Mouse (Mus musculus) heart, adult 18-20 months (tissue): ENCODE data around the gene Nufip2. TPM values are rescaled to one million over a fixed set of nuclear protein-coding genes. Genes with fewer than 3 reads are reported as not detected.
"Not testable (repeated sequence)": the region's sequence is repeated elsewhere in the genome, so short reads cannot be mapped to it uniquely, and the experiment has no call there.

ENCODE experiments used
- DNase-seq, 2 experiments: peaks; one replicate each; pipeline ENCODE4 v3.0.0; 2021 to 2022; ENCODE audit warnings: mixed read lengths in 1 of 2
- total RNA-seq, 2 experiments: library from RNA; stranded (reverse); gene quantifications; 2 replicates each; pipeline ENCODE4 v1.2.3; 2021

Nufip2 gene
- total RNA-seq, 2 experiments from 2014 or later: 47.0 to 47.9 TPM

DNA sequence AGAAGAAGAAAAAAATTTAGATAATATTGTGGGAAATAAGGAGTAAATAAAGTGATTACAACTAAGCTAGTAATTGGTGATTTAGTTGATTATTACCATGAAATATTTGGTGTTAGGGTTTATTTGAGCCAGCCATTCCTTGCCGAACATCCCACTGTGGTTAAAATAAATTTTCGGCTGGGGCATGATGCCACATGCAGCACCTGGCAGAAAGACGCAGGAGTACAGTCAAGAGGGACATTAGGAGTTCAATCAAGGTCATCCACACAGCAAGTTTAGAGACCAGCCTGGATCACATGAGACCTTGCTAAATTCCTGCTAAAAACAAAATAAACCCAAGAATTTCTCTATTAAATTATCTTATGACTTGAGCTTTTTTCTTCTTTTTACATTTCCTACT is 23.1 kb downstream of the Nufip2 start:
- DNase-seq: peak; percentile 27 to 35

DNA sequence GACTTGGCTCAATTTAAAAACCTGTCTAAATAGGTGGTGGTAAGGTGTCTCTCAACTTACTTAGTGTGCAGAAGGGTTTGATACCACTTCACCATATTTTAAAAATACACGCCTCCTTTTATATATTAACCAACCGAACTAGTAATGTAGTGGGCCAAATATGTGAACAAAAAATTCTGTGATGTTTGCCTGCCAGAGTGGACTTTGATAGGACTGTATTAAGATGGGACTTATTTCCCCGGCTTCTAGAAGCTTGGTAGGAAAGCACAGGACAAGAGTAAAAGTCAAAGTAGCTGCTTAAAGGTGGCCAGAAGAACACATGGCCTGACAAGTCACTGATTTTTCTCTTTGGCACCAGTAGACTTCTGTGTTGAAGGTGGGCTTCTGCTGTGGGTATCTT is 27.8 kb downstream of the Nufip2 start:
- DNase-seq: no peak

DNA sequence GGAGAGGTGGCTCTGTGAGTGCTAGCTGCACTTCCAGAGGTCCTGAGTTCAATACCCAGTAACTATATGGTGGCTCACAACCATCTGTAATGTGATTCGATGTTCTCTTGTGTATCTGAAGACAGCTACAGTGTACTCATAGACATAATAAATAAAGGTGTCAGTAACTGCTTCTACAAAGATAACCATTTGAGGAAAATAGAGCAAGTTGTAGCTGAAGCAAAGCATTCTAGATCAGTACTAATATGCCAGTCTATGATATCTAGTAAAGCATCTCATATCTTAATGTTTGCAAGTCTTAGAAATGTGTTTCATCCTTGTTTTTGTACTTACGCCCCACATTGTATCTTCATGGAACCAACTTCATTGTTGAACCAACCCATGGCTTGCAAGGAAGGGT is 33.1 kb downstream of the Nufip2 start:
- no peak for DNase-seq

DNA sequence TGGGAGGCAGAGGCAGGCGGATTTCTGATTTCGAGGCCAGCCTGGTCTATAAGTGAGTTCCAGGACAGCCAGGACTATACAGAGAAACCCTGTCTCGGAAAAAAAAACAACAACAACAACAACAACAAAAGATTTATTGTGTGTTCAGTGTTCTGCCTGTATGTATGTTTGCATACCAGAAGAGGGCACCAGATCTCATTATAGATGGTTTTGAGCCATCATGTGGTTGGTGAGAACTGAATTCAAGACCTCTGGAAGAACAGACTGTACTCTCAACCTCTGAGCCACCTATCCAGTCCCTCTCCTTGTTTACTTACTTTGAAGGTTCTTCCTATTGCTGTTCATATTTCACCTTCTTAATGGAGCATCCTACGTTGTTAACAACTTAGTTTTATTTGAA is 35.4 kb downstream of the Nufip2 start:
- DNase-seq: no peak

DNA sequence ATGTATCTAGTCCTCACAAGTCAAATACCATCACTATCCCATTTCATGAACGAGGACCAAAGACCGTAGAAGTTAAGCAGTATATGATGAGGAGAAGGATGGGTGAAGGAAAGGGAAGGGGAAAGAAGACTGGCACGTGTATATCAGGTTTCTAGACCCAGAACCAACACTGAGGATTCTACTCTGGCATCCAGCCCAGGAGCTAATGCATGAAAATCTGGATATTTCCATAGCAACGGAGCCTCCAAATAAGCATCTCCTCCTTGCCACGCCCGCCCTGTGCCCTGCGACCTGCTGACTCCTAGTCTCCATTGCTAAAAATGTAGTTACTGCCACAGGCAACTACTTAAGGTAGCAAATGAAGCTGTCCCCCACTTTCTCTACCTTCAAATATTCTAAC is 38.8 kb downstream of the Nufip2 start:
- no peak for DNase-seq

DNA sequence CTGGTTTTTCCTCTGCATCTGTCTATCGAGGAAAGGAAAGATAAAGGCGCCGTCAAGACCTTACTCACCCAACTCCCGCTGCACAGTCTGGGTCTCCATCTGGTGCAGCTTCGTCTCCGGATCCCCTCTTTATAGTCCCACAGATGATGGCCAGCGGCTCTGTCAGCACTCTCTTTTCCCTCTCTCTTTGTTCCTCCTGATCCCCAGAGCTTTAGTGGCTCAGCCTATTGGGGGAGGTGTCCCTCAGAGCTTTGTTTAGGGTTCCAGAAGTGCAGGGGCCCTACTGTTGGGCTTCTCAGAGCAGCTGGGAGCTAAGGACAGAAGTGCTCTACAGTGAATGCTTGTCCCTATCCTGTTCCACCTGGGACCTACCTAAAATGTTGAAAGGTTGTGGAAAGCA is 39.2 kb downstream of the Nufip2 start, which contains the start of gene Cryba1:
TSS of gene Cryba1 (minus strand) at position 101 of the 400 bp plus-strand sequence.
- no peak for DNase-seq

DNA sequence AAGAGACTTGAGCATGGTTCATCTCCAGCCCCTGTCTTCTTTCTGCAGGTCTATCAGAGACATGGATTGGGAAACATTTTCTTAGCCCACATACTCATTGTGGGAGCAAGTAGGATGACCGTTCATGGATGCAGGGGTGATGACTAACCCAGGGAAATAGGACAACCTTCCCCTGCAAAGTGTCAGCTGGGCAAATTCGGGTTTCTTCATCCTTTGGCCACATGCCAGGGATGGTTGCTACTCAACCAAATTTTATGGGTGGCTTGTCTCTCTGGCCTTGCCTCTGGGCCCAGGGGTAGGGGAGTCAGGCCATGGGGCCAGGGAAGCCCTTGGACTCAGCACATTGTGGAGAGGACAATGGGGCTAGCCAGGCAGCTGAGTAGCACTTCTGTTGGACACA is 42.6 kb downstream of the Nufip2 start:
- no peak for DNase-seq

DNA sequence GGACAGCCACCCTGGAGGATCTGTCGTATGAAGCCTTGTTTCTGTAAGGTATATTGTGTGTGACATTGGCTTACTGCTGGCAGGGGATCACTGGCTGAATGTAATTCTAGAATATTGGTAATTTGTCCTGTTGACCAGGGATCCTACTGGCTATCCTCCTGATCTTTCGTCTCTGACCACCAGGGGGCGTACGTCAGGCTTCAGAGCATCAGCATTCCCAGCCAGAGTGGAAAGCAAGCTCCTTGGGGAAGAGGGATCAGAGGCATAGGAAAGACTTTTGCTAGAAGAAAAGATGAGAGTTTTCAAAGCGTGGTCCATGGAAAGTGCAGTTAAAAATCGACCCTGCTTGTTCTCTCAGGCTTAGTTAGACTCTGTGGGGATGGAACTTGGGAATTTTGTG is 51.3 kb downstream of the Nufip2 start:
- DNase-seq: peak; percentile 82 to 94

DNA sequence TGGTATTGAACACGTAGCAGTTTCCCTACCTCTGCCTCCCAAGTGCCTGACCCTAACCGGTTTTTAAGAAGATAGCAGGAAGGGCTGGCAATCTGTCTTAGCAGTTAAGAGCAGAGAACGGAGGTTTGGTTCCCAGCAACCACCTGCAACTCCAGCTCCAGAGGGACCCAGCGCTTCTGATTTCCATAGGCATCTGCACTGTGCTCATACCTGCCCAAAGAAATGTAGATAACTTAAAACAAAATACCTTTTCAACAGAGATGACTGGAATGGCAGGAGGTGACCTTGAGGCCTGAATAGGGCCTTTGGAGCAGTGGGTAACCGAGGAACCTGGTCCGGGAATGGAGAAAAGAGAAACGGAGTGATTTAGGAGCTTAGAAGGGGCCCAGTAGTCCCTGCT is 52.6 kb downstream of the Nufip2 start:
- DNase-seq: no peak

DNA sequence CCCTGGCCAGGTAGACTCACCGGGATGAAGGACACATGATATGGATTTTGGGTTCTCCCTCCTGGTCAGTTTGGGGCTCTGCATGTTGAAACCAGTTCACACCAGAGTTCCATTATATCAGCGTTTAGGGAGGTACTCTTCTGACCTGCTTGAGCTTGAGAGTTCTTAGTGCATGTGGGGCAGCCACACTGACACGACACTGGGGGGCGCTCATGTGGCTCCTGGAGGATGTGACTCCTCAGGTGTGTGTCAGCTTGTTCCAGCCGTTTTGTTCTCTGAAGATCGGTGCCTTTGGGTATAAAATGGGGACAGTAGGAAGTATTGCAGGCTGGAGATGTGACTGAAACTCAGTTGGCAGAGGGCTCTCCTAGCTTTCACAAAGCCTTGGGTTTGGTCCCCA is 58.0 kb downstream of the Nufip2 start:
- peak; percentile 9 to 35 for DNase-seq

DNA sequence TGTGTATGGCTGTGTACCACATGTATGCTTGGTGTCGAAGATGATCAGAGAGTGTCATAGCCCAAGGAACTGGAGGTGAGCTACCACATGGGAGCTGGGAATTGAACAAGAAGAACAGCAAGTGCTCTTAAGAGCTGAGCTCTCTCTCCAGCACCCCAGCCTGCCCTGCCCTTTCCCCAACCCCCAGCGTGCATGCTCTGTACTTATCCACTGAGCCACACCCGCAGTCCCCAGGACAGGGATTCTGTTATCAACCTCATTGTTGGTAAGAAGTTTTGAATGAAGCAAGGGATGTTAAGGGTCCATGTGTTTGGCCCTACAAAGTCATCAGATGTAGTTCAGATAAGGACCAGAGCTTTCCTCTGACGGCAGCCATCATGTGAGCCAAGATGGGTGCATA is 60.7 kb downstream of the Nufip2 start:
- no peak for DNase-seq

DNA sequence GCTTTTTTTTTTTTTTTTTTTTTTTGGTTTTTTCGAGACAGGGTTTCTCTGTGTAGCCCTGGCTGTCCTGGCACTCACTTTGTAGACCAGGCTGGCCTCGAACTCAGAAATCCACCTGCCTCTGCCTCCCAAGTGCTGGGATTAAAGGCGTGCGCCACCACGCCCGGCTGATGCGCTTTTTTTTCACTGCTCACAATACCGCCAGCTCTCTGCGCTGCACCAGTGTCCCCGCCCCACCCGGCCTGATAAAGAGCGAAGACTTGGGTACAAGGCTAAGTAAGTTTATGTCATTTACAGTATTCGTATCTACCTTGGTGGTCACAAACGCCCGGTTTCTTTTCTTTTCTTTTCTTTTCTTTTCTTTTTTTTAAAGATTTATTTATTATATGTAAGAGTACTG is 61.1 kb downstream of the Nufip2 start:
- not testable (repeated sequence) for DNase-seq

DNA sequence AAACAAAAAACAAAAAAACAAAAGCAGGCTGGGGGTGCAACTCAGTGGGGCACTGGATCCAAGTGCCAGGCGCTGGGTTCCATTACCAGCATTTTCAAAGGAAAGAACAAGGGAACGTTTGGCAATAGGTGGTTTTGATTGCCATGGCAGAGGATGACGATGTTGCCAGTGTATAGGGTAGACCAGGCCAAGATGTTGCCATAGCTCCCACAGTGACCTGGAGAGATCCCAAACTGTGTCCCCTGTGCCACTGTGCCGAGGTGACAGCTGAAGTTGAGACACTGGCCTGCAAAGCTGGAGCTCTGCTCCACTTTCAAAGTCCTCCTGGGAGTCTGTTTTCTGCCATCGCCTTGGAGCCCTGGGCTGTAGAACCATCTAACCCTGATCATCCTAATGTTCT is 63.0 kb downstream of the Nufip2 start:
- DNase-seq: no peak

DNA sequence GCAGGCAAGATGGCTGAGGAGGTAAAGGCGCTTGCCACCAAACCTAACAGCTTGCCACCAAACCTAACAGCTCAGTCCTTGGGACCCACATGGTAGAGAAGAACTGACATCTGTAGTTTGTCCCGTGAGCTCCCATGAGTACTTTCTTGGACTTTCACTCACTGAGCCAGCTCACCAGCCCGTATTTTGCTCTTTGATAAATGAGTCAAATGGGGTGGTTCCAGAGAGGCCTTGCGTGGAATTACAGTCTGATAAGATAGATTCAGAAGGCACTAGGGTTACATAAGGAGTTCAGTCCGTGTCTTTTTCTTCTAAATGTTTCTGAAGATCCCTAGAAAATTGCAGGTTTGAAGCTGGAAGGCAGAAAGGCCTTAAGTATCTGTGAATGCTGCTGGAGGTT is 66.6 kb downstream of the Nufip2 start:
- no peak for DNase-seq

DNA sequence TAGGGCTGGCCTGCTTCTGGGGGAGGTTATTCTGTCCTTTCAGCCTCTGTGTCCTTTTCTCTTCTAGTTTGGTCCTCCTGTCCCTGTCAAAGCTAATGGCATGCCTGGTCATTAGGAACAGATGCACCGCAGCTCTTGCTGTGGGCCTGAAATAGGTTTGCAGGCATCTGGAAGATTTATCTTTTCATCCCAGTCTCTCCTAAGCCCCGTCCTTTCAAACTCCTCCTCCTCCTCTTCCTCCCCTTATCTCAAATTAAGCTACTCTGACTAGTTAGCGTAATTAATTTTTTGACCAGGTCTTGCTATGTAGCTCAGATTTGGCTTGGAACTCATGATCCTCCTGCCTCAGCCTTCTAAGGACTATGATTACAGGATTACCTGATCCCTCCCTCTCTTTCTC is 67.5 kb downstream of the Nufip2 start:
- DNase-seq: no peak

DNA sequence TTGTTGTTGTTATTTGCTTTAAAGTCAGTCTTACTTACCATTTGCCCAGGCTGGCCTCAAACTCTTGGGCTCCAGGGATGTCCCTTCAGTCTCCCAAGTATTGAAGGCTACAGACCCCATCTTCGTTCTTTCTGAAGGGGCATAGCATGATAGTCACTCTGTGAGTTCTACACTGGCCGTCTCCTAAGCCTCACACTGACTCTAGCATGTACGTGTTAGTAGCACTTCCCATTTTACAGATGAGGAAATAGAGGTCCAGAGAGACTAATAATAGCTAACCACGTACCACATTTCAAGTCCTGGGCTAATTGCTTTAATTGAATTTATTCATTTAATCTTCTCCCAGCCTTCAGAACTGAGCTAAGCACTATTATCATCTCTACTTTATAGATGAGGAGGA is 74.1 kb downstream of the Nufip2 start:
- no peak for DNase-seq

DNA sequence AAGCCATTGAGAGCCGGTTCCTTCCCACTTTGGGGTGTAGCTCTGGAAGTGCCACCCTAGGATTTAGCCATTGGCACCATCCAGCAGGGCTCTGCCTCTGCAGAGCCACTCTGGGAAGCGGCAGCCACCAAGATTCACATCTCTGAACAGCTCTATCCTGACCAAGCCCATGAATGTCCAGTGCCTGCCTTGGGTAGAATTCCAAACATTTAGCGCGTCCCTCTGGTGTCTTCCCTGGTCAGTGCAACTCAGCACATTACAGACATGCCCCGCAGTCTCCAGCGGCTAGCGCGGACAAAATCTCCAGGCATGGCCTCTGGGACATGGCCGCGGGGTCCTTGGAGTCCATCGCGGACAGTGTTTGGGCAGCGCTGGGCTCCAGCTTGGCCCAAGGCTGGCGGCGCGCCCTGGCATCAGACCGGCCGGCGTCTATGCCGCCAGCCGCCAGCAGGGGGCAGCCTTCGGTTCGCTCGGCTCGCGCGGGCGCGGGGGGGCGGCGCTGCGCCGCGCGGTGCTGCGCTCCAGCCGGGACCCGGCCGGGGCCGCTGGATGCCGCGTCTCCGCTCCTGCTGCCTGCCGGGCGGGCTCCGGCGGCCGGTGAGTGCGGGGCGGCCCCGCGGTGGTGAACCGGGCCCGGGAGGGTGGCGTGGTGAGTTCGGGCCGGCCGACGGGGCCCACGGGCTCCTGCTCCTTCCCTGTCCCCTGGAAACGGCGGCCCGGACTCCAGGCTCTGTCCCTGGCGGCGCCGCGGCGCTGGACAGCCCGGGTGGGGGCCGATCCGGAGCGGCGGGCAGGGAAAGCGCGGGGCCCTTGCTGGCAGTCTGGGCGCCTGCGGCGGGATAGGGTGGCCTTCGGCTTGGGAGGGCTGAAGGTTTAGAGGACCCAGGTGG is 77.1 kb downstream of the Nufip2 start, which contains the start of gene Myo18a:
TSS of gene Myo18a (plus strand) at position 464 of the 890 bp plus-strand sequence.
- DNase-seq: peak; percentile 85 to 90

DNA sequence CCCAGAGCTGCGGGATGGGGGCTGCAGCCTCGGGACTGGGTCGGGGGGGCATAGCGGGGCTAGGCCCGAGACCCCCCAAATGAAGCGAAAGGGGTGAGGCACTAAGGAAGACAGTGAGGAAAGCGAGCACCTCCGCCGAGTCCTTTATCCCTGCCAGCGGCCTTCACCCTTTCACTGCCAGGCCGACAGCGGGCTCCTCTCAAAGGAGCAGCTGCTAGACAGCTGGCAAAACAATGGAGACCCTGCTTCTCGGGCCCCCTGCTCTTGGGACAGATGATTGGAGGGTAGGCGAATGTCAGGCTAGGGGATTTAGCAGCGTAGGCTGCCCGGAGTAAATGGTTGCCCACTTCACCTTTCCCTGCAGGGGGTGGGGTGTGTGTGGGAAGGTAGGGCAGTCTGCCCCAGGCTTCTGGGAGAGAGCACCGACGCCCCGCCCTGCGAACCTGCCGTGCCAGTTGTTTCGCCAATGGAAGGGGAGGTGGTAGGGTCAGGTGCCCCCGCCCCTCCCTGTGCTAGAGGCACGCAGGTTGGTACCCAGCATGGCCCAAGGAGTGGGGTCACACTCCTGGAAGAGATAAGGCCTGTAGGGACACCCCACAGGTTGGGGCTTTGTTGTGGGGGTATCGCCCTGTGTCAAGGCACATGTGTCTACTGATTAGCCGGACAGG is 77.9 kb downstream of the Nufip2 start:
- DNase-seq: peak; percentile 55 to 56

DNA sequence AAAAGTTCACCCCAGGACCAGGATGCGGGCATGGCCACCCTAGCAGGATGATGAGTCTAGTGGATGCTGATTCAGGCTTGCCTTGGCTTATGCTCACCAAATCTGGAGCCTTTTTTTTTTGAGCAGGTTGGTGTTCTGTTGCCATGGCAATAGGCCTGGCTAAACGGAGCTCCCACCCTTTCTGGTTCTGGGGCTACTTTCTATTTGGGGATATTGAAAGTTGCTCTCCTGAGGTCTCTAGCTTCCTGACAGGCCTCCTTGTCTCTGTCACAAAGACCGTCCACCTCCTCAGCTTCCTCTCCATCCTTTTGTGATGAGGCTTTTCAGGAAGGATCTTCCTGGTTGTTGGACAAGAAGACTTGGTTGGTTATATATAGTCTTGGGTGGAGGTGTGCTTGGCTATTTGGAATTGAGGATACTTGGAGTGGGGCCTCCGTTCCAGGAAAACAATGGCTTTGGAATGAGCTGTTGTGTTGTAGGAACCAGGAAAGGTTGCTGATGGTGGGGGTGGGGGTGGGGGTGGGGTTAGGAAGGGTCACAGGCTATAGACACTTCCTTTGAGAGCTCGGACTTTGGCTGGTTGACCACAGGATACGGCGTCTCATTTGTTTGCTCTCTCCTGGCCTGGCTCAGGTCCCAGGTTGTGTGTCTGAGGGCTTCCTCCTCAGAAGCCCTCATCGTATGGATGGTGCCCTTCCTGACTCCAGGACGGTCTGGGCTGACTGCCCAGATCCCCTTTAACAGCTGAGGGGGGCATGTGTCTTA is 78.9 kb downstream of the Nufip2 start:
- peak; percentile 40 to 77 for DNase-seq

DNA sequence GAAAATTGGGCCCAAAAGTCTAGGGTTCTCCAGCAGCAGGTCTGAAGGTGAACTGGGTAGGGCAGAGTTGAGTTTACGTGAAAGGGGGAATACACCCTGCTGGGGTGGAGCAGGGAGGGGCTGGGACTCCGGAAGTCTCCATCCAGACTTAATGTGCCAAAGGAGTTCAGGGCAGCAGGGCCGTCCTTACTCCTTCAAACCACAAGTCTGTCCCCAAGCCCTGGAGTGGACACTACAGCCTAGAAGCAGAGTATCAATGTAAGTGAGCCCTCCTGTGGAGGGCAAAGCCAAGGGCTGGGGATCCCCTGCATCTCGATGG is 79.5 kb downstream of the Nufip2 start:
- peak in 1 of 2 experiments; percentile 25 for DNase-seq

DNA sequence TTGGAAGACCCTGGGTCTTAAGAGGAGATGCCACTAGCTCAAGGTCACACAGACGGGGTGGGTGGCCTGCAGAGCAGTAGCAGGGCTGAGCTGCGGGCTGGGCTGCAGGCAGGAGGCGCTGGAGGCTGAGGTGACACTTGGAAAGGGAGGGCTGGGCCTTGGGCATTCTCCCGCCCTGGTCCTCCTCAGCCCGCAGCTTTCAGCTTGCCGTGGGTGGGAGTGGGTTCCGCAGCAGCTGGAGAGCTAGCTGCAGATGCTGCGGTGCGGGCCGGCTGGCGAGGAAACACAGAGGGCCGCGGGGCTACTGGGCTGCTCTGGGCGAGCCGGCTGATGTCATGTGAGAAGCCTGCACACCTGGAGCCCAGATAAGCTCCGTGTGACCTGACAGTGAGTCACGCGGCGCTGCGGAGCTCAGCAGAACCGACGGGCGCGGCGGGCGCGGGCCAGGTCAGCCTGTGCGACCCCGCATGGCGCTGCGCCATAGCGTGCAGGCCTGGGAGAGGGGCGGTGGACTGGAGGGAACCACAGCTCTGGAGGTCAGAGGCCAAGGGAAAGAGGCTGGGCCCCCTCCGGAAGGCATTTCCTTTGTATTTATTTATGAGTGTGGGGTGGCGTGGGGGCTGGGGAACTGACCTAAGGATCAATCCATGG is 80.5 kb downstream of the Nufip2 start:
- peak; percentile 69 to 72 for DNase-seq

DNA sequence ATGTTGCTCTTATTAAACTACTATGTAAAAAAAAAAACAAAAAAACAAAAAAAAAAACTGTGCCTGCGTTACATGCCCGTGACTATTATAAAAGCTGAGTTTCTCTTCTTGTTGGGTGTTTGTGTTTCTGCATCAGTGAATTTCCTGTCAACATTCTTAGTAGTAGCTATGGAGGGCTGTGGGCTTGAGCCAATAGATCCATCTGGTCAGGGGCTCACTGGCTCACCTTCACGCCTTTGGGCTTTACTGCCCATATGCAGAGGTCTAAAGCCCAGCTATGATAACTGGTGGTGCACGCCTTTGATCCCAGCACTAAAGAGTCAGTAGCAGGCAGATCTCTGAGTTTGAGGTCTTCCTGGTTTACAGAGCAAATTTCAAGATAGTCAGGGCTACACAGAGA is 83.5 kb downstream of the Nufip2 start:
- no peak for DNase-seq
